Mouse (Mus musculus): ENCODE data around the gene Rnf213. TPM values are rescaled to one million over a fixed set of nuclear protein-coding genes. Genes with fewer than 3 reads are reported as not detected.
A peak's percentile ranks its signal among the peaks of the same experiment; 100 is the strongest.

Gene Rnf213
- polyA plus RNA-seq, 1 experiment from 2014 or later, result 1.6 TPM

DNA sequence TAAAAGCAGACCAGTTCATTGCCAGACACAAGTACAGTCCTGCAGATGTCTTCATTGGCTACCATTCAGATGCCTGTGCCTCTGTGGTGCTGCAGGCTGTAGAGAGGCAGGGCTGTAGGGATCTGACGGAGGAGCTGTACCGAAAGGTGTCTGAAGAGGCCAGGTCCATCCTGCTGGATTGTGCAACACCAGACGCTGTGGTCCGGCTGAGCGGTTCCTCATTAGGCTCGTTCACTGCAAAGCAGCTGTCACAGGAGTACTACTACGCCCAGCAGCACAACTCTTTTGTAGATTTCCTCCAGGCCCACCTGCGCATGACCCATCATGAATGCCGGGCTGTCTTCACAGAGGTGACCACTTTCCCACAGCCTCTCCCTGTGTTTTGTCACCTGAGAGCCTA lies 50.5 kb downstream of the Rnf213 start:
- no peak overlapping the region for H3K4me3 ChIP-seq
- H3K4me2 ChIP-seq (replicated peaks), result no peak overlapping the region
- no peaks in the 10 kb centered on the region for H3K27me3 ChIP-seq
- H3K9ac ChIP-seq, result no peak overlapping the region
- 92% methylated on average over 9 of the region's 9 CpGs for WGBS
- H3K27ac ChIP-seq, result no peak overlapping the region
- no peak for ATAC-seq (ENCODE audit: insufficient number of reproducible peaks, insufficient read depth, low FRiP score, low TSS enrichment)
- no peaks in the 10 kb centered on the region for H3K4me1 ChIP-seq
- no peaks in the 10 kb centered on the region for H3K9me3 ChIP-seq
- no peaks in the 10 kb centered on the region for H3K36me3 ChIP-seq

DNA sequence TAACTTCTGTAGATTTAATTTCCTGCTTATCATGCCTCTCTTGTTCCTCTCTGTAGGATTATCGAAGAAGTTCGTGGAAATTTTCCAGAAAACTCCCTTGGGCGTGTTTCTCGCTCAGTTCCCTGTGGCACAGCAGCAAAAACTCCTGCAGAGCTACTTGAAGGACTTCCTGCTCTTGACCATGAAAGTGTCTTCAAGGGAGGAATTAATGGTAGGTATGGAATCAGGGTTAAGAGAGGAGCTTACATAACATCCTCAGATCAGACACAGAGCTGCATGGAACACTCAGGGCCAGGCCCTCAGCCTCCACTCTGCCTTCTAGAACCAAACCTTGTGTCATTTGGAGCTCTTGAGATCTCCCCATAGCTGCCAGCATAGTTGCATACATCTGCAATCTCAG lies 63.2 kb downstream of the Rnf213 start:
- Histone ChIP-seq H3K27me3 (no peaks in the 10 kb centered on the region), H3K4me2 (replicated peaks) (no peak overlapping the region), H3K4me3 (no peak overlapping the region), H3K9me3 (no peaks in the 10 kb centered on the region), H3K4me1 (no peaks in the 10 kb centered on the region), H3K9ac (no peak overlapping the region), H3K36me3 (no peaks in the 10 kb centered on the region), H3K27ac (0 out of 2 replicates have a peak overlapping the region, but pooled peaks have one; percentile 13)
- ATAC-seq (ENCODE audit: insufficient number of reproducible peaks, insufficient read depth, low FRiP score, low TSS enrichment), result no peak
- 72% methylated on average over 4 of the region's 4 CpGs for WGBS

DNA sequence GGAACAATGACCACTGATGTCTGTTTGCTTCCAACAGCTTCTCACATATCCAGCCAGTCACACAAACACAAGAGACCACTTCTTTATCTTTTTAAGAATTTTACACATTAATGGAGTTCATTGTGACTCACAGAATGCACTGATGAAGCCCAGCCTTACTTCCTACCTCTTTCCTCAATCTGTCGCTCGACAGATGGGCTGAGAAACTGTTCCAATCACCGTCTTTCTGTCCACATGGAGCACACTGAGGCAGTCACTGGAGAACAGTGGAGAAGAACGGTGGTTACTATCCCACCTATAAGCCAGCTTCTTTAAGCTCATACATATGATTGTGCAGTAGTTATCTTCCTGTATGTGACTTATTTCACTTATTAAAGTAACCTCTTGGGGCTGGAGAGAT lies 85.0 kb downstream of the Rnf213 start:
- H3K36me3 ChIP-seq, result no peaks in the 10 kb centered on the region
- ATAC-seq (ENCODE audit: insufficient number of reproducible peaks, insufficient read depth, low FRiP score, low TSS enrichment), result no peak
- no peak overlapping the region for H3K9ac ChIP-seq
- WGBS, result 94% methylated on average over 4 of the region's 4 CpGs
- no peak overlapping the region for H3K4me2 ChIP-seq (replicated peaks)
- no peak overlapping the region for H3K4me3 ChIP-seq
- no peak overlapping the region for H3K27ac ChIP-seq
- H3K4me1 ChIP-seq, result no peaks in the 10 kb centered on the region
- no peaks in the 10 kb centered on the region for H3K27me3 ChIP-seq
- H3K9me3 ChIP-seq, result no peaks in the 10 kb centered on the region

DNA sequence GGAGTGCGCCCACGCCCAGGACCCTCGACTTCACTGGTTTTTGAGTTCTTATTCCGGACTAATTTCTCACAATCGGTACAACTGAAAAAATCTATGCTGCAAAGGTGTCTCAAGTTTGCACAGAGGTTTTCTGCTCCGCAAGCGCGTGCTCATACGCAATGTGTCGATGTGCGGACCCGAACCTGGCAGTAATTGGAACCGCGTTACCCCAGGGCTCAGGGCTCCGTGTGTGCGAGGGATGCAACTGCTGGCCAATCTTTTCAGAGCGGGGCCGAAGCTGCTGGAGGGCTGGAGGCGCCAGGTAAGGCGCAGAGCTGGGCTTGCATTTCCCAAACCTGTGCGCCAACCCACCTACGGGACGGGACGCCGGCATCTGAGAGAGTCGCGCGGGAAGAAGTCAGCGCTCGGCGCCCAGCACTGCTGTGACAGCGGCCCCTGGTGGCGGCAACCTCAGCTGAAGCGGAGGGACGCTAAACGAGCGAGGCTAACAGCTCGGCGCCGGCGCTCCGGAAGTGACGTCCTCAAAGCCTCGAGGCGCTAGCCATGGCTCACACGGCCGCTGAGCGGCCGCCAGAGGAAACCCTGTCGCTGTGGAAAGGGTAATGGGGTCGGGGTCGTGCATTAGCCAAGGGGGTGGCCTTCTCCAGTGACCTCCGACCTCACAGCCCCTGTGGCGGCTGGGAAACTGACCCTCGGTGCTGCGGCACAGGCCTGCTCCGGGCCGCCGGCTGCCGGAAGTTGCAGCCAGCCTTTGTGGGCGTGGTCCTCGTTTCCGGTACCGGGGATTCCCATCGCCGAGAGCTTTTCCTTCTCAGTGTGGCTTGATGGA lies 98.2 kb downstream of the Rnf213 start, which contains the start of gene Endov:
TSS of gene Endov (plus strand) at position 487 of the 829 bp plus-strand sequence.
- Histone ChIP-seq H3K4me2 (replicated peaks) (peak within 1 kb of the TSS; percentile 81), H3K4me3 (peak within 1 kb of the TSS; percentile 83), H3K9ac (peak within 1 kb of the TSS; percentile 87), H3K27me3 (no peaks in the 10 kb centered on the region), H3K4me1 (peaks cover 11% of the 10 kb centered on the region), H3K27ac (peak within 1 kb of the TSS; percentile 87), H3K36me3 (peaks cover 10% of the 10 kb centered on the region; the same call in 1 of the 2 replicates), H3K9me3 (no peaks in the 10 kb centered on the region)
- WGBS, result under 1% methylated on average over 66 of the region's 66 CpGs
- ATAC-seq (ENCODE audit: insufficient number of reproducible peaks, insufficient read depth, low FRiP score, low TSS enrichment), result peak; percentile 91

DNA sequence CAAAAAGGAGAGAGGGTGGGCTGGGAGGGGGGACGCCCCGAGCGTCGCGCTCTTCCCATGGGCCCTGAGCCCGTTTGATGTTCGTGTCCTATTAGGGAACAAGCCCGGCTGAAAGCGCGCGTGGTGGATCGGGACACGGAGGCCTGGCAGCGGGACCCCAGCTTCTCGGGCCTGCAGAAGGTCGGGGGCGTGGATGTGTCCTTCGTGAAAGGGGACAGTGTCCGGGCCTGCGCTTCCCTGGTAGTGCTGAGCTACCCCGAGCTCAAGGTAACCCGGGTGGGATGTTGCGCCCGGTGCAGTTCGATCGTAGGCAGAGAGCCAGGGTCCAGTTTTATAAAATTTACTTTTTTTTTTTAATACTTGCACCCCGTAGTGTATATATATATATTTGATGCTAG lies 98.8 kb downstream of the Rnf213 start:
- Histone ChIP-seq H3K27ac (peak overlapping the region; percentile 87), H3K36me3 (peaks cover 10% of the 10 kb centered on the region; the same call in 1 of the 2 replicates), H3K4me1 (peaks cover 11% of the 10 kb centered on the region), H3K9me3 (no peaks in the 10 kb centered on the region), H3K9ac (peak overlapping the region; percentile 87), H3K27me3 (no peaks in the 10 kb centered on the region), H3K4me2 (replicated peaks) (peak overlapping the region; percentile 81), H3K4me3 (peak overlapping the region; percentile 83)
- peak; percentile 41 for ATAC-seq (ENCODE audit: insufficient number of reproducible peaks, insufficient read depth, low FRiP score, low TSS enrichment)
- 5% methylated on average over 27 of the region's 27 CpGs for WGBS

DNA sequence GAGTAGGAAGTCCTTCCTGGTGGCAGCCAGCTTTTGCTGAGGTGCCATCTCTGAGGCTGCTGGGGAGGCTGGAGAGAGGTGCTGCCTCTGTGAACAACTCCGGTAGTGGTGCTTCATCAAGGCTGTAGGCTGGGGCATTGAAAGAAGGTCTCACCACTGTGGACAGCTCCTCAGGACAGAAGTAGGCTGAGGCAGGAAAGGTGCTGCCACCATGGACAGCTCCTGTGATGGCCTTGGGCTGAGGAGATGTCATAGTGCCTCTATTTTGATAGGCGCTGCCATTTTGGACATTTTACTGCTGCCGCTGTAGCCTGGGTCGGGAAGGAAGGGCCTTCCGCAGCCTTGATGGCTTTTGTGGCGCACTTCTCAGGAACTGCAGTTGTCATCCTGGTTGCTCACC lies 99.9 kb downstream of the Rnf213 start:
- WGBS, result 96% methylated on average over 6 of the region's 6 CpGs
- ATAC-seq (ENCODE audit: insufficient number of reproducible peaks, insufficient read depth, low FRiP score, low TSS enrichment), result no peak
- Histone ChIP-seq H3K36me3 (peaks cover 12% of the 10 kb centered on the region; the same call in 1 of the 2 replicates), H3K9ac (no peak overlapping the region), H3K4me1 (peaks cover 11% of the 10 kb centered on the region), H3K4me2 (replicated peaks) (peak overlapping the region; percentile 81), H3K27me3 (no peaks in the 10 kb centered on the region), H3K27ac (no peak overlapping the region), H3K9me3 (no peaks in the 10 kb centered on the region), H3K4me3 (peak overlapping the region; percentile 83)

DNA sequence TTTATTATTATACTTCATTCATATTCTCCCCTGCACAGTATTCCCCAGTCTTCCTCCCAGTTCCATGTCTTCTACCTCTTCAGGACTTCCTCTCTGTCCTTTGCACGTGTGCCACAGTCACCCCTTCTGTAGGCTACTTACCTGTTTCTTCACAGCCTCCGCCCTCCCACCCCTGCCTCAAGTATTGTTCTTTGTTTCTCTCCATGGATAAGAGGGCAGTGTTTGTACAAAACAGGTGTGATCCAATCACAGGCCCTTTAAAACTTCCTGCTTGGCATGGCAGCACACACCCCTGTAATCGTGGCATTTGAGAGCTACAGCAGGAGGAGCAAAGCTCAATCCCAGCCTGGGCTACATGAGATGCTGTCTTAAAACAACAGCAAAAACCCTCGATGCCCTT lies 100.6 kb downstream of the Rnf213 start:
- Histone ChIP-seq H3K4me2 (replicated peaks) (no peak overlapping the region), H3K27me3 (no peaks in the 10 kb centered on the region), H3K36me3 (peaks cover 12% of the 10 kb centered on the region; the same call in 1 of the 2 replicates), H3K4me3 (no peak overlapping the region), H3K27ac (no peak overlapping the region), H3K9me3 (no peaks in the 10 kb centered on the region), H3K4me1 (peaks cover 11% of the 10 kb centered on the region), H3K9ac (no peak overlapping the region)
- no peak for ATAC-seq (ENCODE audit: insufficient number of reproducible peaks, insufficient read depth, low FRiP score, low TSS enrichment)
- 64% methylated on average over 4 of the region's 4 CpGs for WGBS

DNA sequence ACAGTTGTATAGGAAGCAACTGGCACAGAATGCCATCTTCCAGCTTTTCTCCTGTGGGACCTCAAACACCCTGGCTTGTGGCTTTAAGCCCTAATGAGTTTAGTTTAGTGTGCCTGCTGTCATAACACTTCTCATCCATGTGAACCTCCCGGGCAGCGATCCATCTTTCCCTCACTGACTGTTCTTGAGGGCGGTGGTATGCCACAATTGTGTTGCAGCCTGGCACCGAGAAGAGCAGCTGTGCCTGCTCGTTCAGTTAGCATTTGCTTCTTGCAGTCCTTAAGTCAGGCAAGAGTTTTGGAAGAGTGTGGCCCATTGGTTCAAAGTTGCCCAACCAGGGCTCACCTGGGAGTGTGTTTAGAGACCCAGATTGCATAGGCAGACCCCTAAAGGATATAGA lies 103.2 kb downstream of the Rnf213 start:
- no peaks in the 10 kb centered on the region for H3K9me3 ChIP-seq
- no peak overlapping the region for H3K4me3 ChIP-seq
- H3K27me3 ChIP-seq, result no peaks in the 10 kb centered on the region
- no peak overlapping the region for H3K27ac ChIP-seq
- peaks cover 31% of the 10 kb centered on the region for H3K36me3 ChIP-seq
- H3K9ac ChIP-seq, result no peak overlapping the region
- H3K4me2 ChIP-seq (replicated peaks), result no peak overlapping the region
- 92% methylated on average over 5 of the region's 5 CpGs for WGBS
- H3K4me1 ChIP-seq, result peaks cover 11% of the 10 kb centered on the region
- no peak for ATAC-seq (ENCODE audit: insufficient number of reproducible peaks, insufficient read depth, low FRiP score, low TSS enrichment)

DNA sequence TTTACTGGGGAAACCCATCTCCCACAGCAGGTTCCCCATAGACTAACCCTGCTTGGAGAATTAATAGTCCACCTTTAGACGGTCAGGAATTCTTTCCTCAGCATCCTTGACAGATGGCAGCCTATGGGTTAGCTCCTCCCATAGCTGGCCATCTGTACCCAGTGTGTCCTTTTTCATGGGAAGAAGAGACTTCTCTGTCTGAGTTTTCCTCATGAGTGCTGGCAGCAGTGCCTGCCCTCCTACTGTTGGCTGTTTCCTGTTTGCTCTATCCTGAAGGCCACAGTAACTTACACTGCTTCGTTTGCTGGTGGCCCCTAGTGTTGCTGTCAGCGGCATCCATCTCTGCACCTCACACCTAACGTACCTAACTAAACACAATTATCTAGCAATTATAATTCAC lies 104.6 kb downstream of the Rnf213 start:
- Histone ChIP-seq H3K27me3 (no peaks in the 10 kb centered on the region), H3K9ac (no peak overlapping the region), H3K4me3 (no peak overlapping the region), H3K9me3 (no peaks in the 10 kb centered on the region), H3K27ac (no peak overlapping the region), H3K36me3 (peaks cover 42% of the 10 kb centered on the region), H3K4me2 (replicated peaks) (no peak overlapping the region), H3K4me1 (peaks cover 7% of the 10 kb centered on the region; the same call in 1 of the 2 replicates)
- WGBS, result 75% methylated on average over 4 of the region's 4 CpGs
- ATAC-seq (ENCODE audit: insufficient number of reproducible peaks, insufficient read depth, low FRiP score, low TSS enrichment), result no peak

DNA sequence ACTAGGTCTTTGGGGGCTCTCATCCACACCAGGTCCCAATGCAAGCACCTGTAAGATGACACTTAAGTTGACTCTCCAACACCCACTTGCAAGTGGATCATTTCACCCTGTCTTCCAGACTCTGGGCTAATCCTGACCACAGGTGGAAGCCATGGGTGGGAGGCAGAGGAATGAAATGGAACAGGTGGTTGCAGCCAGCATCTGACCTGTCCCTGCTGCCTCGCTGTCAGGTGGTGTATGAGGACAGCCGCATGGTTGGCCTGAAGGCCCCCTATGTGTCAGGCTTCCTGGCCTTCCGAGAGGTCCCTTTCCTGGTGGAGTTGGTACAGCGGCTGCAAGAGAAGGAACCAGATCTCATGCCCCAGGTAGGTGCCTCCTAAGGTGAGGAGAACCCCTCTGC lies 106.4 kb downstream of the Rnf213 start:
- Histone ChIP-seq H3K4me2 (replicated peaks) (no peak overlapping the region), H3K27me3 (no peaks in the 10 kb centered on the region), H3K36me3 (peaks cover 54% of the 10 kb centered on the region), H3K27ac (no peak overlapping the region), H3K9ac (no peak overlapping the region), H3K4me3 (no peak overlapping the region), H3K9me3 (no peaks in the 10 kb centered on the region), H3K4me1 (no peaks in the 10 kb centered on the region)
- WGBS, result 93% methylated on average over 4 of the region's 4 CpGs
- ATAC-seq (ENCODE audit: insufficient number of reproducible peaks, insufficient read depth, low FRiP score, low TSS enrichment), result no peak

DNA sequence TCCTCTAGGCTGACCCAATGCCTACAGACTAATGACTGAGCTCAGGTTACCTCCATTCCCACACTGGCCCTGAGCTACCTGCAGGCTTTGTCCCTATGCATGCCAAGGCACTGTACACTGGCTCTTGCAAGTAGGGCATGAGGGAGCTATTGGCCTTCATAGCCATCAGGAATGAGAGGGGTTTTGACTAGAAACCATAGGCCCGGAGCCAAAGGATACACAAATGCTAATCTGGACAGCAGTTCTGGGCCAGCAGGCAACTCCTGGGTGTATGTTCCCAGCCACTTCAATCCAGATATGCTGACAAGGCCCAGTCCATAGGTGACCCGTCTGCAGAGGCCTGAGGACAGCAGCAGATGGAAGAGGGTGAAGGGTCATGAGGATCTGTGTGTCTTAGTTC lies 107.1 kb downstream of the Rnf213 start:
- Histone ChIP-seq H3K36me3 (peaks cover 56% of the 10 kb centered on the region), H3K27ac (no peak overlapping the region), H3K4me2 (replicated peaks) (no peak overlapping the region), H3K9ac (no peak overlapping the region), H3K9me3 (no peaks in the 10 kb centered on the region), H3K4me1 (no peaks in the 10 kb centered on the region), H3K4me3 (no peak overlapping the region), H3K27me3 (no peaks in the 10 kb centered on the region)
- no peak for ATAC-seq (ENCODE audit: insufficient number of reproducible peaks, insufficient read depth, low FRiP score, low TSS enrichment)
- 80% methylated on average over 2 of the region's 2 CpGs for WGBS

DNA sequence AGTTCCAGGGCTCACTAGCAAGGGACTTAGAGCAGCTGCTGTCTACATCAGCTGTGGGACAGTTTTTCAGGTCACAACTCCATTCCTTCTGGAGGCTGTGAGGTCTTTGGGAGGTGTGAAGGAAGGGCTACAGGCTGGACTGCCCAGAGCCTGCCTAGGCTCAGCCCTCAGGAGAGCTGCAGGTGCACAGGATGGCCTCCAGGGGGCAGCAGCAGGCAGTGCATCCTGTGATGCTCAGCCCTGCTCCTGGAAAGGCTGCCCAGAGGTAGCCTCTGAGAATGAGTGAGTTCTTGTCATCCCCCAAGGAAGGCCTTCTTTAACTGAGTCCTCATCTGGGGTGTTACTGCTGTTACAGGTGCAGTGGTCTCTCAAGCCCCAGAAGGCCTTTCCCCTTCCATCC lies 110.8 kb downstream of the Rnf213 start:
- H3K27me3 ChIP-seq, result no peaks in the 10 kb centered on the region
- H3K4me1 ChIP-seq, result no peaks in the 10 kb centered on the region
- peaks cover 76% of the 10 kb centered on the region for H3K36me3 ChIP-seq
- no peaks in the 10 kb centered on the region for H3K9me3 ChIP-seq
- no peak overlapping the region for H3K27ac ChIP-seq
- H3K9ac ChIP-seq, result no peak overlapping the region
- no peak; the same call in 1 of the 2 replicates for ATAC-seq (ENCODE audit: insufficient number of reproducible peaks, insufficient read depth, low FRiP score, low TSS enrichment)
- H3K4me3 ChIP-seq, result no peak overlapping the region
- no peak overlapping the region for H3K4me2 ChIP-seq (replicated peaks)
